ENCODE assay signal across 24 mouse cellular contexts in genomic region chr3:149461613-149462012, GRCm38 (mm10).
DNase-seq lines count a peak whose midpoint lies in the region; ATAC-seq lines count a peak whose summit lies in the region.
"Had no signal": no experiment of that assay in that cellular context is flagged by ENCODE, and none has a peak within 500 bp of the region (broad histone marks: within the 10 kb centered on the region; RNA-seq: fewer than 3 reads in every experiment).

No protein-coding gene starts in this region.

- DNase-seq in right cerebral cortex, adult 18-20 months: peak; percentile 29
- DNase-seq in right cerebral cortex, postnatal 4 days: no peak
- no peak for DNase-seq in adipocyte (ENCODE audit: low spot score)
- DNase-seq in forebrain, embryonic 14.5 days (ENCODE audit: low spot score): no peak
- DNase-seq: adrenal gland, postnatal 14 days; cerebellum, adult 11-12 months; cerebellum, adult 9-11 months; gastrocnemius, postnatal 10 days; heart, postnatal 14 days; kidney, postnatal 14 days; layer of hippocampus, adult 9-11 months; lung, embryonic 14.5 days; retina, postnatal 1 day had no signal

- no peak overlapping the region for H3K4me3 ChIP-seq in forebrain, embryonic 14.5 days (ENCODE audit: low read depth, low read length)
- H3K4me3 ChIP-seq: forebrain, embryonic 13.5 days; hindbrain, embryonic 12.5 days; limb, embryonic 12.5 days; liver, embryonic 15.5 days; megakaryocyte, embryonic 14.5 days; midbrain, embryonic 12.5 days had no signal

- no peaks in the 10 kb centered on the region for H3K27me3 ChIP-seq in forebrain, embryonic 14.5 days (replicated peaks; ENCODE audit: control insufficient read depth, insufficient read depth, low read length)
- H3K27me3 ChIP-seq: CH12.LX; forebrain, embryonic 13.5 days; hindbrain, embryonic 12.5 days; limb, embryonic 12.5 days; liver, embryonic 15.5 days; megakaryocyte, embryonic 14.5 days; midbrain, embryonic 12.5 days; Patski had no signal

- H3K9ac ChIP-seq in forebrain, embryonic 14.5 days (ENCODE audit: low read length): no peak overlapping the region
- H3K9ac ChIP-seq: forebrain, embryonic 13.5 days; hindbrain, embryonic 12.5 days; limb, embryonic 12.5 days; liver, embryonic 15.5 days; lung, embryonic 14.5 days; midbrain, embryonic 12.5 days had no signal

- no peak overlapping the region for H3K27ac ChIP-seq in forebrain, embryonic 14.5 days (ENCODE audit: low read depth, low read length)
- H3K27ac ChIP-seq: forebrain, embryonic 13.5 days; hindbrain, embryonic 12.5 days; limb, embryonic 12.5 days; liver, embryonic 15.5 days; midbrain, embryonic 12.5 days had no signal

- 87% methylated on average over 2 of the region's 2 CpGs for WGBS in forebrain, embryonic 14.5 days

- H3K9me3 ChIP-seq in forebrain, embryonic 14.5 days (replicated peaks; ENCODE audit: control insufficient read depth, low read length): no peaks in the 10 kb centered on the region
- H3K9me3 ChIP-seq: forebrain, embryonic 13.5 days; hindbrain, embryonic 12.5 days; limb, embryonic 12.5 days; liver, embryonic 15.5 days; midbrain, embryonic 12.5 days had no signal

- ATAC-seq in common myeloid progenitor, adult 5-6 weeks (replicated peaks; ENCODE audit: low read depth, poor library complexity, severe bottlenecking): peak; percentile 57
- peak; percentile 21; the same call in 1 of the 2 replicates for ATAC-seq in megakaryocyte, adult 5-6 weeks (ENCODE audit: poor library complexity, severe bottlenecking)
- no peak for ATAC-seq in forebrain, embryonic 14.5 days
- ATAC-seq: forebrain, embryonic 13.5 days; intestine, postnatal 0 days; Patski had no signal

- no peaks in the 10 kb centered on the region for H3K36me3 ChIP-seq in forebrain, embryonic 14.5 days (ENCODE audit: control insufficient read depth, insufficient read depth, low read length)
- H3K36me3 ChIP-seq: hindbrain, embryonic 12.5 days; limb, embryonic 12.5 days; liver, embryonic 15.5 days; midbrain, embryonic 12.5 days had no signal

- H3K4me1 ChIP-seq in forebrain, embryonic 14.5 days (ENCODE audit: control insufficient read depth, insufficient read depth, low read length): no peaks in the 10 kb centered on the region
- H3K4me1 ChIP-seq: forebrain, embryonic 13.5 days; limb, embryonic 12.5 days; liver, embryonic 15.5 days; megakaryocyte, embryonic 14.5 days; midbrain, embryonic 12.5 days had no signal

- H3K4me2 ChIP-seq in forebrain, embryonic 14.5 days (ENCODE audit: low read length): no peak overlapping the region
- H3K4me2 ChIP-seq: forebrain, embryonic 13.5 days; hindbrain, embryonic 12.5 days; limb, embryonic 12.5 days; liver, embryonic 15.5 days; lung, embryonic 14.5 days; midbrain, embryonic 12.5 days had no signal
